Mouse (Mus musculus) lung, embryonic 16.5 days (tissue): Measurements from ENCODE around the gene Hist1h2bg. TPM values are rescaled to one million over a fixed set of nuclear protein-coding genes. Genes with fewer than 3 reads are reported as not detected.

Experiments used
- ATAC-seq: fragments of 200-750 bp; cut with Nextera tagmentation; 2 replicates; pipeline ENCODE4 v1.8.0; 2017; ENCODE audit warnings: low read depth, mild to moderate bottlenecking, moderate library complexity
- H3K27ac ChIP-seq: fragments of 300-500 bp; sonication (generic); 2 replicates; pipeline ENCODE4 v1.5.1; 2014; ENCODE audit warnings: mild to moderate bottlenecking, control low read depth, low read length
- H3K27me3 ChIP-seq: fragments of 300-500 bp; sonication (generic); 2 replicates; pipeline ENCODE4 v1.6.1; 2014; ENCODE audit warnings: low read depth, low read length, mixed read lengths; ENCODE audit not compliant: control insufficient read depth, insufficient read depth
- H3K36me3 ChIP-seq: fragments of 300-500 bp; sonication (generic); 2 replicates; pipeline ENCODE4 v1.6.1; 2014; ENCODE audit warnings: low read length; ENCODE audit not compliant: control insufficient read depth, insufficient read depth
- H3K4me1 ChIP-seq: fragments of 300-500 bp; sonication (generic); replicated peaks from 2 replicates; pipeline ENCODE4 v1.6.1; 2014; ENCODE audit warnings: low read length, mixed read lengths; ENCODE audit not compliant: control insufficient read depth, insufficient read depth
- H3K4me2 ChIP-seq: fragments of 300-500 bp; sonication (generic); 2 replicates; pipeline ENCODE4 v1.6.1; 2014; ENCODE audit warnings: low read depth, low read length, control low read depth
- H3K4me3 ChIP-seq: fragments of 300-500 bp; sonication (generic); 2 replicates; pipeline ENCODE4 v1.5.1; 2014; ENCODE audit warnings: mild to moderate bottlenecking, low read length, control low read depth
- H3K9ac ChIP-seq: fragments of 300-500 bp; sonication (generic); 2 replicates; pipeline ENCODE4 v1.6.1; 2014; ENCODE audit warnings: low read length, control low read depth
- H3K9me3 ChIP-seq: fragments of 300-500 bp; sonication (generic); 2 replicates; pipeline ENCODE4 v1.6.1; 2016; ENCODE audit warnings: low read length; ENCODE audit not compliant: control insufficient read depth
- WGBS: fragments of 180-500 bp; shearing (Covaris S2); extraction: QIAGEN DNeasy Blood & Tissue Kit; methylation state at CpG from one replicate; pipeline ENCODE4 v1.1.7; 2014; 5-methylcytosine and 5-hydroxymethylcytosine counted together
- microRNA-seq: library from miRNA; unstranded; fragments of <30 nt; microRNA quantifications from one replicate; pipeline ENCODE4, GENCODE M21; 2016
- polyA plus RNA-seq: library from polyadenylated mRNA; unstranded; fragments of >200 nt; fragmentation: Nextera tagmentation; extraction: Ambion mirVana; gene quantifications from 2 replicates; pipeline ENCODE4 v1.2.1, GENCODE M21; 2015

The Hist1h2bg gene
- polyA plus RNA-seq, 1 experiment from 2014 or later, result 15.8 TPM

DNA sequence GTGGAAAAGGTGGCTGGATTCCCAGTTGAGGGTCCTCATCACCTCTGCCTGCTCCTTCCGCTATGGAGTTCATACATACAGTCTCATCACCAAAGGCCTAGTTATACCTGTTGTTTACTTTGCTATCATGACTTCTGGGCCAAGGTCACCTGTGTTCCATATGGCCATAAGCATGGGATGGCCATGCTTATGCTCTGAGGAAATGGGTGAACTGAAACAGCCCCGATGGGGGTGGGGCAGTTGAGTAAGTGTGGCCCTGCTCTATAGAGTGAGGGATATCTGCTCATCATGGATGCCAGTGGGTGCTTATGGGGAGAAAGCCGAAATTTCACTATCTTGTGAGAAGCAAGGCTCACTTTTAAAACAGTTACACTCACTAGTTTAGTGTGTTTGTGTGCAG, 33.9 kb downstream of the Hist1h2bg start:
- WGBS, result 83% methylated on average over 3 of the region's 3 CpGs
- H3K4me1 ChIP-seq, result no peaks in the 10 kb centered on the region
- no peak overlapping the region for H3K9ac ChIP-seq
- ATAC-seq, result no peak
- H3K27me3 ChIP-seq, result no peaks in the 10 kb centered on the region
- no peaks in the 10 kb centered on the region for H3K9me3 ChIP-seq
- no peak overlapping the region for H3K27ac ChIP-seq
- H3K4me2 ChIP-seq, result no peak overlapping the region
- H3K36me3 ChIP-seq, result no peaks in the 10 kb centered on the region
- no peak overlapping the region for H3K4me3 ChIP-seq

GRCm38 (mm10) chr13:23609209-23609608, 38.0 kb downstream of the Hist1h2bg start:
- H3K4me1 ChIP-seq, result no peaks in the 10 kb centered on the region
- H3K4me2 ChIP-seq, result no peak overlapping the region
- H3K27ac ChIP-seq, result no peak overlapping the region
- H3K9me3 ChIP-seq, result no peaks in the 10 kb centered on the region
- no peak for ATAC-seq
- H3K27me3 ChIP-seq, result no peaks in the 10 kb centered on the region
- no peak overlapping the region for H3K9ac ChIP-seq
- 73% methylated on average over 4 of the region's 4 CpGs for WGBS
- H3K36me3 ChIP-seq, result no peaks in the 10 kb centered on the region
- H3K4me3 ChIP-seq, result no peak overlapping the region

DNA sequence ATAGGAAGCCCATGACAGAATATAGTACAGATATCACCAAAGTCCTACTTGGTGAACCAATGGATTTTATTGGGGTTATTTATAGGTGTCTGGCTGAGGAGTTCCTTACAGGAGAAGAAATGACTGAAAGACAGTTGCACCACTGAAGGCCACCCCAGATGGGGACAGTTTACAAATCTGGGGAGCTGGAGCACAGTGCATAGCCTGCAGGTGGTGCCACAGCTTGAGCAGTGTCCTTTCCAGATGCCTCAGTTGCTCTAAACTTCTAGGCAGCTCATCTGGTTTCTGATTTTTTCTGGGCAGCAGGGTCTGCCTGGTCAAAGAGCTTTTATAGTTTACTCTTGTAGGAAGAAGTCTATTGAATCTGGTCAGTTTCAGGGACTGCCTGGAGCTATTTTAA, 38.6 kb downstream of the Hist1h2bg start:
- Histone ChIP-seq H3K9ac (no peak overlapping the region), H3K4me3 (no peak overlapping the region), H3K27me3 (no peaks in the 10 kb centered on the region), H3K27ac (no peak overlapping the region), H3K36me3 (no peaks in the 10 kb centered on the region), H3K4me2 (no peak overlapping the region), H3K4me1 (no peaks in the 10 kb centered on the region), H3K9me3 (no peaks in the 10 kb centered on the region)
- ATAC-seq, result no peak

GRCm38 (mm10) chr13:23610393-23610792, 39.2 kb downstream of the Hist1h2bg start:
- H3K9me3 ChIP-seq, result no peaks in the 10 kb centered on the region
- H3K27ac ChIP-seq, result no peak overlapping the region
- no peak overlapping the region for H3K4me2 ChIP-seq
- H3K36me3 ChIP-seq, result no peaks in the 10 kb centered on the region
- no peak overlapping the region for H3K4me3 ChIP-seq
- 79% methylated on average over 2 of the region's 2 CpGs for WGBS
- no peak for ATAC-seq
- H3K27me3 ChIP-seq, result no peaks in the 10 kb centered on the region
- no peak overlapping the region for H3K9ac ChIP-seq
- H3K4me1 ChIP-seq, result no peaks in the 10 kb centered on the region

- H3K27ac ChIP-seq, result no peak overlapping the region
- no peak overlapping the region for H3K9ac ChIP-seq
- H3K4me1 ChIP-seq, result no peaks in the 10 kb centered on the region
These were observed 40.4 kb downstream of the Hist1h2bg start for GRCm38 (mm10) chr13:23611638-23612037.

DNA sequence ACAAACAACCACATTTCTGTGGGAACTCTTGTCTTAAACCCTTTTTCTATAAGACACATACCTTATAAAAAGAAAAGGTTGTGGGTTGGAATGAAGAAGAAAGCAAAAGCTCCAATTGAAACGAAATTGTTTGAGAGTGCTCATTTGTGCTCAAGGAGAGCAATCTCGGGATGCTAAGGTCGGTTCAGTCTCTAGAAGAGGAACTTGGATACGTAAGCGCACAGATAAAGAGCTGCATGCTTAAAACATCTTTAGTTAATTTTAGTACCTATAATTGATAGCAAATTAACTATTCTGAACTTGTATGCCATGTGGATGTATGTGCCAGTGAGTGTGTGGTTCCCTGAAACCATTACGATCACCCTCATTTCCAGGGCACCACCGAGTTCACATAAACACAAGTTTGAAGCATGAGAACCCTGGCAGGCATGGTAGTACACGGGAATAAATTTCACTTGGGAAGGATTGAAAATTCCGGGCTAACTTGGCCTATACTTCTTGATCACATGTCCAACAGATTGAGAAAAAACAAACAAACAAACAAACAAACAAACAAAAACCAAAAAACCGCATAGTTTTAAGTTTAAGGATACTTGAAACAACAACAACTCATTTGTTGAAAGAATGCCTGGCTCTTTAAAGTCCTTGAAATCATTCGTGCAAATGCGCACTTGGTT, 49.0 kb downstream of the Hist1h2bg start:
- Histone ChIP-seq H3K4me2 (peak overlapping the region; percentile 82), H3K4me3 (peak overlapping the region; percentile 65), H3K4me1 (peaks cover 9% of the 10 kb centered on the region), H3K27me3 (no peaks in the 10 kb centered on the region), H3K36me3 (no peaks in the 10 kb centered on the region), H3K9ac (peak overlapping the region; percentile 89), H3K27ac (peak overlapping the region; percentile 98), H3K9me3 (no peaks in the 10 kb centered on the region)
- 32% methylated on average over 12 of the region's 12 CpGs for WGBS
- ATAC-seq, result no peak

More at GRCm38 (mm10) chr13:23611638-23612037, 40.4 kb downstream of the Hist1h2bg start:
- ATAC-seq, result no peak
- H3K4me3 ChIP-seq, result no peak overlapping the region
- H3K9me3 ChIP-seq, result no peaks in the 10 kb centered on the region
- no peaks in the 10 kb centered on the region for H3K27me3 ChIP-seq
- no peaks in the 10 kb centered on the region for H3K36me3 ChIP-seq
- WGBS, result 84% methylated on average over 3 of the region's 3 CpGs
- H3K4me2 ChIP-seq, result no peak overlapping the region

GRCm38 (mm10) chr13:23620733-23621531, 49.7 kb downstream of the Hist1h2bg start, which contains the start of gene Hist1h2be:
Hist1h2be (minus strand) TSS chr13:23621124.
- ATAC-seq, result peak; percentile 88
- Histone ChIP-seq H3K27me3 (no peaks in the 10 kb centered on the region), H3K4me3 (peak within 1 kb of the TSS; percentile 65), H3K36me3 (no peaks in the 10 kb centered on the region), H3K4me2 (peak within 1 kb of the TSS; percentile 82), H3K9me3 (no peaks in the 10 kb centered on the region), H3K9ac (peak within 1 kb of the TSS; percentile 89), H3K27ac (peak within 1 kb of the TSS; percentile 98), H3K4me1 (peaks cover 9% of the 10 kb centered on the region)
- WGBS, result under 1% methylated on average over 27 of the region's 27 CpGs

Small RNA genes within 50 kb of the gene (microRNA-seq; reads per million reads assigned to microRNA genes)
- gene Gm44297 (not detected), gene Gm44359 (not detected), gene Gm44394 (not detected)

Other genes with a start within 250 kb of the Hist1h2bg start
- 56.0 and 56.3 TPM in 2 replicates for gene Zfp322a, start 202.2 kb upstream of the Hist1h2bg start, polyA plus RNA-seq
- gene Abt1, start 147.5 kb upstream of the Hist1h2bg start, polyA plus RNA-seq, result 11.8 and 12.3 TPM in 2 replicates
- gene Btn1a1, start 105.5 kb upstream of the Hist1h2bg start, polyA plus RNA-seq, result 0.06 and 0.10 TPM in 2 replicates
- gene Btn2a2, start 82.5 kb upstream of the Hist1h2bg start, polyA plus RNA-seq, result 0.20 and 0.28 TPM in 2 replicates
- gene Hist1h4h, start 40.3 kb upstream of the Hist1h2bg start, polyA plus RNA-seq, result 4.3 and 8.4 TPM in 2 replicates
- 7.1 and 8.0 TPM in 2 replicates for gene Hist1h2af, start 37.5 kb upstream of the Hist1h2bg start, polyA plus RNA-seq
- 5.6 and 6.2 TPM in 2 replicates for gene Hist1h3g, start 36.0 kb upstream of the Hist1h2bg start, polyA plus RNA-seq
- 1.3 and 2.0 TPM in 2 replicates for gene Hist1h2bh, start 28.0 kb upstream of the Hist1h2bg start, polyA plus RNA-seq
- gene Hist1h3f, start 27.3 kb upstream of the Hist1h2bg start, polyA plus RNA-seq, result 0.49 and 0.93 TPM in 2 replicates
- gene Hist1h4f, start 19.7 kb upstream of the Hist1h2bg start, polyA plus RNA-seq, result 0.78 and 2.4 TPM in 2 replicates
- 0.58 and 0.79 TPM in 2 replicates for gene Hist1h1d, start 18.1 kb upstream of the Hist1h2bg start, polyA plus RNA-seq
- 4.9 and 7.8 TPM in 2 replicates for gene Hist1h3e, start 9.0 kb upstream of the Hist1h2bg start, polyA plus RNA-seq
- 71.9 and 83.6 TPM in 2 replicates for gene Hist1h2ae, start 176 bp upstream of the Hist1h2bg start, polyA plus RNA-seq
- gene Hist1h2bf, start 2.8 kb downstream of the Hist1h2bg start, polyA plus RNA-seq, result 4.8 and 6.8 TPM in 2 replicates
- 2.9 and 3.4 TPM in 2 replicates for gene Hist1h2ad, start 3.0 kb downstream of the Hist1h2bg start, polyA plus RNA-seq
- 7.4 and 9.5 TPM in 2 replicates for gene Hist1h3d, start 4.4 kb downstream of the Hist1h2bg start, polyA plus RNA-seq
- 130 and 135 TPM in 2 replicates for gene Hist1h4d, start 10.2 kb downstream of the Hist1h2bg start, polyA plus RNA-seq
- 3.3 and 3.4 TPM in 2 replicates for gene Hist1h2be, start 49.7 kb downstream of the Hist1h2bg start, polyA plus RNA-seq
- gene Hist1h1e, start 51.2 kb downstream of the Hist1h2bg start, polyA plus RNA-seq, result 20.3 and 21.3 TPM in 2 replicates
- 2.2 and 2.3 TPM in 2 replicates for gene Hist1h2ac, start 112.6 kb downstream of the Hist1h2bg start, polyA plus RNA-seq
- 66.1 and 72.9 TPM in 2 replicates for gene Hist1h2bc, start 112.8 kb downstream of the Hist1h2bg start, polyA plus RNA-seq
- gene Hist1h1t, start 124.4 kb downstream of the Hist1h2bg start, polyA plus RNA-seq, result 0.16 and 0.48 TPM in 2 replicates
- 6.2 and 6.6 TPM in 2 replicates for gene Hist1h4c, start 127.1 kb downstream of the Hist1h2bg start, polyA plus RNA-seq
- 11.2 and 13.7 TPM in 2 replicates for gene Hfe, start 139.5 kb downstream of the Hist1h2bg start, polyA plus RNA-seq
- 36.9 and 37.8 TPM in 2 replicates for gene Hist1h1c, start 167.4 kb downstream of the Hist1h2bg start, polyA plus RNA-seq
- gene Hist1h3c, start 174.2 kb downstream of the Hist1h2bg start, polyA plus RNA-seq, result 5.9 and 9.7 TPM in 2 replicates
- 4.0 and 4.9 TPM in 2 replicates for gene Hist1h2bb, start 175.3 kb downstream of the Hist1h2bg start, polyA plus RNA-seq
- gene Hist1h2ab, start 179.7 kb downstream of the Hist1h2bg start, polyA plus RNA-seq, result 33.4 and 44.6 TPM in 2 replicates
- gene Hist1h3b, start 180.9 kb downstream of the Hist1h2bg start, polyA plus RNA-seq, result 13.3 and 14.0 TPM in 2 replicates
- gene Hist1h4b, start 185.6 kb downstream of the Hist1h2bg start, polyA plus RNA-seq, result 5.1 and 6.6 TPM in 2 replicates
- 1.2 TPM in 1 of 2 replicates, not detected in the other for gene Hist1h4a, start 189.8 kb downstream of the Hist1h2bg start, polyA plus RNA-seq
- 4.2 and 5.5 TPM in 2 replicates for gene Hist1h3a, start 191.0 kb downstream of the Hist1h2bg start, polyA plus RNA-seq
- gene Hist1h1a, start 192.3 kb downstream of the Hist1h2bg start, polyA plus RNA-seq, result 2.1 and 4.3 TPM in 2 replicates
- gene Trim38, start 198.5 kb downstream of the Hist1h2bg start, polyA plus RNA-seq, result not detected in 2 replicates
- gene Slc17a2, start 235.6 kb downstream of the Hist1h2bg start, polyA plus RNA-seq, result not detected in 2 replicates